Mouse (Mus musculus): ENCODE measurements at regions not wholly inside any gene's neighbourhood (a gene's known extent, or its start where the extent isn't known, plus 50 kb on each side); places are given as distances from the start of the nearest gene placed in this dataset.

DNA sequence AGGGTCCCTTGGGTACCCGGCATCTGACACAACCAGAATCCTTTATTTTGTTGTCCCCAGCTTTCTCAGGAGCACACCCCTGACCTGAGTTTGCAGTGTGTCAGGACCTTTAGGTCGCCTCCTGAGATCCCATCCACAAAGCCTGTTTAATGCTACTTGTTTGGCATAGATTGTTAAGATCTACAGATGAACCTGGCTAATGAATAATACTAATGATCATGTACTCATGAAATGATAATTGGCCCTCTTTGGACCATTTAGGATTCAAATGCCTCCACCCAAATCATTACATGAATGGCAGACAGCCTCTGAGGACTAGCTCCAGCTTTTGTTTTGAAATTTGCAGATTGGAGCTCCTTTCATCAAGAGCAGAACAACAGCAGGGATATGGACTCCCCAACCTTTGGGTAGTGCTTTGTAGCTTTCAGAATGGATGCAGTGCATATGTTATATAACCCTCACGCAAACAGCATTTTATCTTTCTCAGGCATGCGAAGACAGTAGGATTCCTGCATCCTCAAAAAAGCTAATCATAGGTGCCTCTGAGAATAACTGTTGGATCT, 400.1 kb downstream of the Ttll7 start:
- intact Hi-C loops (cut with DNase I) = no loop called here

DNA sequence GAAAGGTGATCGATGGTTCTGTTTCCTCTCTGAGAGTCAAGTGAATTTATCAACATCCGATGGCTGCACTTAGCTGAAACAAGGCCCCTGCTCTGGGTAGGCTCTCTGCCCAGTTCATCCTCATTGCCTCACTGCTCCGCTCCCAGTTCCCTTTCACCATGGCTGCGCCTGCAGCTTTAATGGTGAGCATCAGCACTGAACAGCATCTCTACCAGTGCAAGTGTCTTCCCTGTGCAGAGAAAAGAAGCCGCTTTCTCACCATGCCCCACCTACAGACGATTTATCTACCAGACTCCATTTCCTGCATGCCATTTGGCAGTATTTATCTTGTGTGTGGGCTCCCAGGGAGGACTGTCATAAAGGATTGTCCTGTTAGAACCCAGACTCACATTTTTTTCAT, 400.6 kb downstream of the Ttll7 start:
- intact Hi-C loops (cut with DNase I) = no loop called here
- DNase-seq = no peak

More for the DNA sequence above, 400.1 kb downstream of the Ttll7 start:
- no peak for DNase-seq

DNA sequence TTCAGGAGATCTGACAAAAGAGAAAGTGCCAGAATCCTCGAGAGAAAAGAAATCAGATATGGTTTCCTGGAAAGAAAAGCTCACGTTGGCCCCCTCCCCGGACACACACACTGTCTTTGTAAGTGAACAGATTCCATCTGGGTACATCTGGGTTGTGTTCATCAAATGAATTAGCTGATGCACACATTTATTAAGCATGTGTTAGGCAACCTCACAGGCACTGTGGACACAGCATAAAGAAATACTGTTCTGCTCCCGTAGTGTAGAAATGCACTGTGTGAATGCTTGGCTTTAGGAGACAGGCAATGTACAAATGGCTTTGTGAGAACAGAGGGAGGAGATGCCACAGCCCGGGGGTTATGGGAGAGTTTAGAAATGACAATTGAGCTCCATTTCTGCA, 402.3 kb downstream of the Ttll7 start:
- intact Hi-C loops (cut with DNase I) = no loop called here
- DNase-seq = no peak

DNA sequence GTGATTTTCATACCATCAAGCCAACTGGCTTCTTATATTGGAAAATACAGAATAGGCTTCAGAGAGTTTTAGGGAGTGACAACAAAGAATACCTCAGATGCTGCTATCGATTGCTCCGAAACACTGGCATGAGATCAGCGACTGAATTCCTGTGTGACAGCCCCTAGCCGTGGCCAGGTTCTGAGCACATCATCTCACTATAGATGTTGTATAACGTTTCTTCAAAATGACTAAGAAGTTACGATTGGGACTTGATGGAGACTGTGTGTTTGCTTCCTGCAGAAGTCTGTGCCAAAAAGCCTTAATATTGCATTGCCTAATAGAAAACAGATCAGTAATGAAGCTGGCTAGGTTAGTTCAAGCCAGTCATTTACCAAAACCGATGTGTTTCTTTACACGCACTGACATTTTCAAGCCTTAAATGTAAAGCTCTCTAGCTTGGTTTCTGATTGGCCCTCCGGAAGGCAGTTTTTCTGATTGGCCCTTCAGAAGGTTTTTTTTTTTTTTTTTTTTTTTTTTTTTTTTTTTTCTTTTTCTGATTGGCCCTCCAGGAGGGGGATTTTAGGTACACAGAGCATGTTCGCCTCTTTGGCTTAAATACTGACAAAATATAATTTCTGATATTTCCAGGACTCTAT, 408.9 kb downstream of the Ttll7 start:
- DNase-seq = no peak
- intact Hi-C loops (cut with DNase I) = no loop called here

DNA sequence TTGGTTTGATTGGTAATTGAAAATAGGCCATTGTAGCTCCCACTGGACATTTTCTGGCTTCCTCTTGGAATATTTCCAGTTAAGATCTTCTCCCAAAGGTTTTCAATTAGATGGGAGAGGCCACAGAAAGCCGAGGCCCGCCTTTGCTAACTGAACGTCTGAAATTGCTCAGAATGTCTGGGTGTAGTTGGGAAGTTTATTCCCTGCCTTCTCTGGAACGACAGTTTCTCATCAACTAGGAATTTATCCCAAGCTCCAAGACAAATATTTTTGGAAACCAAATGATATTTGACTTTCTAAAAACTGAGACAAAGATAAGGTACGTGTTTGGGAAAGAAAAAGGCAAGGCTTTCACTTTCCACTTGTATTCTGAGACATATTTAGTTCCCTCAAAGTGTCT, 414.4 kb downstream of the Ttll7 start:
- DNase-seq = peak in 1 of 2 experiments; percentile 14
- intact Hi-C loops (cut with DNase I) = no loop called here

DNA sequence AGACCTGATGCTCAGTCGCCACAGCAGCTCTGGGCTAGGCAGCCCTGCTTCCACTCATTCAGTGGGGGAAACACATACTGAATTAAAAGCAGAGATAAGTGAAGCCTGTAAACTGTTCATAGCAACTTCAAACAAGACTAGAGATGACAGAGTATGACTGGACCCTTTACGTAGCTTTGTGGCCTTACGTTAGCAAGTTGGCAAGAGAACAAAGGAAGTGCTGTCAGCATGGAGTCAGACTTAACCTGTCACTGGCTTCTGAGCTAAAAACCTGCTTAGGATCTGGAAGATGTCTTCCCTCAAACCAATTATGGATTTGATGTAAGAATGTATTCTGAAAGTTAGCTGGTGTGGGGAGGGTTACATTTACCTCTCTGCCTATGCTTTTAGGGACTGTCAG, 421.3 kb downstream of the Ttll7 start:
- intact Hi-C loops (cut with DNase I) = no loop called here
- no peak for DNase-seq

DNA sequence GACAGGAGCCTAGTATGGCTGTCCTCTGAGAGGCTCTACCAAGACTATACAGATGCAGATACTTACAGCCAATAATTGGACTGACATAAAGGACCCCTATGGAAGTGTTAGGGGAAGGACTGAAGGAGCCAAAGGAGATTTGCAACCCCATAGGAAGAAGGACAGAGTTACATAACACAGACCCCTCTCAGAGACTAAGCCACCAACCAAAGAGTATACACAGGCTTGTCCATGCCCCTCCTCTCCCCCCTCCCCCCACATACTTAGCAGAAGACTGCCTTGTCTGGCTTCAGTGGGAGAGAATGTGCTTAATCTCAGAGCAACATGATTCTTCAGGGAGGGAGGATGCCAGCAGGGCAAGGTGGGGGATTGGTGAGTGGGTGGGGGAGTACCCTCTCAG, 426.4 kb downstream of the Ttll7 start:
- intact Hi-C loops (cut with DNase I) = no loop called here
- no peak for DNase-seq

DNA sequence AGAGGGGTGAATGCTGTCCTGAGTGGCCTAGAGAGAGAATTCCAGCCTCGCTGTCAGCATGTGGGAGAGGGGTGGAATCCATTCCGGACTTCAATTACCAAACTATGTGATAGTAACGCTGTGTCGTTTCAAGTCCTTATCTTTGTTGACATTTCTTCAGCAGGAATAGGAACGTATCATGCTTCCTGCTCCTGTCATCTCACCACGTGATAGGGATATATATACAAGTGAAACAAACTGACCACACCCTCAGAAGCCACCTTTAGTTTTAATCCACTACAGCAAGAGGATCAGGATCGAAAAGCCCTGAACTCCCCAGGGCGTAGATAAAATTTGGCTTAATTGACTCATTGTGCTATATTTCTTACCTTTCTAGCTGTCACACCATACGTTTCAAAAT, 431.6 kb downstream of the Ttll7 start:
- intact Hi-C loops (cut with DNase I) = no loop called here
- DNase-seq = no peak

DNA sequence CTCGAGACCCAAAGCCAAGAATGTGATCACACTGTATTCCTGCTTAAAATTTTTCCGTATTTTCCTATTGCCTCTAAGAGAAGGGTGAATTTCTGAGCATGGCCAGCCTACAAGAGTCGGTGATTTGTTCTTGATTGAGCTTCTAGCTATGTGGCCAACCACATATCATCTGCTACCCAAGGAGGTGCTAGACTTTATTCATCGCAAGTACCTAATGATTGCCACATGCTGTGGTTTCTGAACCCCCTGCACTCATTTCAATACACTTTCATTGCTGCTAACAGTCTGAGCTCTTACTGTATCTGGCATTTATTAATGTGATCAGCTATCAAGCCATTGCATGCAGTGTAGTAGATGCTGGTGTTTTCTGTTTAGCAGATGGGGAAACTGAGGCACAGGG, 432.2 kb downstream of the Ttll7 start:
- intact Hi-C loops (cut with DNase I) = no loop called here
- DNase-seq = no peak

DNA sequence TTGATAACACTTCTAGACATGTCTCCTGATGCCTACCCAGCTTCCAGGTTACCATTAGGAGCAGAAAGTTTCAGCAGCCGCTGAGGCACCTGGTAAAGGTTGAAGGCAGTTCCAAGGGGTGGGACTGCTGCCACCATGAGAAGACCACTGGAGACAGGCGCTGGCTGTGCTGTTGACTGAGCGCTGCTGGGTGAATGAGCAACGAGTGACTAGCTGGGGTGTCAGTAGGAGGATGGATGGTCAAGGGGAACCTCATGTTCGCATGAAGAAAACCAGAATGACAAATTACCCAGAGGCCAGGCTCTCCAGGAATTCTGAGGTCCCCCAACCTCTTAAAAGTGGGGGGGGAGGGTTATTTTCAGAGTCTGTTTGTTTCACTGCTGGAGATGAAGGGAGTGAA, 433.3 kb downstream of the Ttll7 start:
- intact Hi-C loops (cut with DNase I) = no loop called here
- DNase-seq = no peak

DNA sequence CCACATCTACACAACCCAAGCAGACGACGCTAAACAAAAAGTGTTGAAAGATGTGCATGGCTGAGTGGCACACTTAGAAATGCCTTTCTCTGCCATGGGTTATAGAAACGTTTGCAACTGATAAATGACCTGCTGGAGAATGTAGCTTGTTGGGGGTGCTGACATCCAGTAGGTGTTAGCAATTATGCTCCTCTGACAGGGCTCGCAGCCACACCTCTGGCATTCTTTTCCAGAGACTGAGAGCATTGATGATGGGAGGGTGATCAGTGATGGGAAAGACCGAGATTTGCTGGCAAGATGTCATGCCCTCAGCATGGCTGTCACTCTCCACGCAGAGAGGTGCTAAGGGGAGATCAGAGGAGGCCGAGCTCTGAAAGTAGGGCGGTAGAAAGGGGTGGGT, 435.3 kb downstream of the Ttll7 start:
- no peak for DNase-seq
- intact Hi-C loops (cut with DNase I) = no loop called here

DNA sequence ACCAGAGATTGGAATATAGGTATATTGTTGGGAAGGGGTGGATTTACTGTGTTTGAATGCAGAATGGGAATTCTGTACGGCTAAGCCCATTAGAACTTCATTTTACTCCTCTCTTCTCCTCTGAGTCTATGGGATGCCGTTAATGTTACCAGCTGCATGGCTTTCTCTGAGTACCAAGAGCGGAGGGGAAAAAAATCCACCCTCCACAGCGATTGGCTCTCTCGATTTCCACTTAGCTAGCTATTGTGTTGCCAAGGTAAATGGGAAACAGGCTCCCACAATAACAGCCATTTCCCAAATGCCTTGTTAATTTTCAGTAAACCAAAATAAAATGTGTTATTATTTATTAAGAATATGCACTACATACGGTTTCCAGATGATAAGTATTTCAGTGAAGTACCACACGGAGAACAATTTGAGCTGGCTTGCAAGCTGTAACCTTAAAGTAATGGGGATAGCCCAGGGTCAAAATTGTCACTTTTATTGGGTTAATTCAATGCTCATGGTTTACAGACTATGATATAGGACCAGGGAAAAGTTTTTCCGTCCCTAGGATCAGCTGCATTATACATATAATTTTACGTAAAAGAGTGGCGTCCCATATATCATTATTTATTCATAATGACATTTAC, 439.6 kb downstream of the Ttll7 start:
- no peak for DNase-seq
- intact Hi-C loops (cut with DNase I) = no loop called here

DNA sequence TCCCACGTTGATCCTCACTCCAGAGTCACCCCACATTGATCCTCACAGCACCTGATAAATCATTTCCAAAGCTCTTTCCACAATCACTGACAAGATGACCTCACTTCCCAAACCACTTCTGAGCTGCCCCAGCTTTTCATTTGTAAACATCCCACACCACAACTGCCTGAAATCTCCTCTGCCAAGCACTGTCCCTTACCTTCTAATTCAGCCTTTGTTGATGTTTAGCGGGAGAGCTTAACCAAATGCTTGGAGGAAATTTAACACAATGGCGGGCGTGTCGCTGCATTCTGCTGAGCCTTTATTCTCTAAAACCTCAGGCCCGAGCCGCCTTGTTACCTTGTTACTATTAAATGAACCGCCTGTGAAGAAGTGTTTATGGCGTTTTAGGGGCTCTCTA, 445.9 kb downstream of the Ttll7 start:
- intact Hi-C loops (cut with DNase I) = no loop called here
- DNase-seq = no peak

DNA sequence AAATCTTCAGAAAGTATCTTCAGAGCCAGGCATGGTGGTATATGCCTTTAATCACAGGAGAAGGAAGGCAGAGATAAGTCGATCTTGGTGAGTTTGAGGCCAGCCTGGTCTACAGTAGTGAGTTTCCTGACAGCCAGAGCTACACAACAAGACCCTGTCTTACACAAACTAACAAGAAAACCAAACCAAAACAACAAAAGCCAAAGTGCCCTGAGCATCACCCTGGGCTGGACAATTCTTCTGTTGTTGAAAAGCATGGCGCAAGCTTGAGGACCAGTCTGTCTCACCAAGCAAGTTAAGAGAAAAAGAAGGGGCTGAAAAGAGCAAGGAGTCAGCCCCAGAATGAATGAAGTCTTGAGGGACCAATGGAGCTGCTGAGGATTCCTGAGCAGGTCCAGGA, 473.4 kb downstream of the Ttll7 start:
- intact Hi-C loops (cut with DNase I) = no loop called here
- DNase-seq = no peak

DNA sequence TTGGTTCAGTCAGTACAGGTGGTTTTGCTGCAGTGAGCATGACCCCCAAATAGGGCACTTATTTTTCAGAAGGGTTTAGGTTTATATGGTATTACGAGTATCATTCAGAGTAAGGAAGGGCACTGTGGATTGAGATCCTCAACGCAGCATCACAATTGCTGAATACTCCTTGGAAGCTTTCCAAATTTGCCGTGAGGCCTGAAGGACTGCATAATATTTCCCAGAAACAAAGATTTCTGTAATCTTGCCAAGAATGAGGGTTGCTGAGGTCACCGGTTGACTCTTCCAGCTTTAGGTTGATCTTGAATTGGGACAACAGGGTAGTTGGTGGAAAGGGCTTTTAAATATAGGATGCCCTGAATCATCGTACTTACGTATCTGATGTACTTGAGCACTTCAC, 482.1 kb downstream of the Ttll7 start:
- intact Hi-C loops (cut with DNase I) = no loop called here
- no peak for DNase-seq

DNA sequence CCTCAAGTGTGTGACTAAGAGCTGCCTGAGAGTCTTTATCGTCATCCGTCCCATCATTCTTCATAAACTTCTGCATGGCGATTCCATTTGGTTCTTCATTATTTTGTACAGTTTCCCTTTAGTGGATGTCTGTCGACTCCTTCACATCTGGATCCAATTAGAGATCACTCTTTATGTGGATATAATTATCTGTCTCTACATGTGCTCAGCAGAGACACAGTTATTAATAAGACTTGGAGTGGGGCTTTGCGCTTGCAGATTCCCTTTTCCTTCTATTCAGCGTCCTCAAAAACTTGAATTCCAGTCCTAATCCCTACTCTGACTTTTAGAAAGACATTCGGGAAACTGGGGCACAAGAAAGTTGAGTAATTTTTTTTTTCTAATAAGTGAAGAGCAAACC, 483.1 kb downstream of the Ttll7 start:
- intact Hi-C loops (cut with DNase I) = no loop called here

DNA sequence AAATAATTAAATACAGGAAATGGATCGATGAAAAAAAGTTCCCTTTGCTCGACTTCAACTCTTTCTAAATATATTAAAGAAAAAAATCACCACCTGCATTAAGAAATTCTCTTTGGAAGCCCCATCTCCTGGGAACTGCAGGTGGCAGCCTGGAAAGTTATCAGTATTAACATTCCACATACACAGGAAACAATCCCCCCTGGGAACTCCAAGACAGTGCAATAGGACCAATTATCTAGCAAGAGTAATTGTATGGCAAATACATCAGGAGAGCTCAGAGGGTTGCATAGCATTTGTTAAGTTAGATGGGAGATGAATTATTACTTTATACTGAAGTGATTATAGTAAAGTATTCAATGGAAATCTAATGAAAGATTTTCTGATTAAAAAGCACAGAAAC, 487.3 kb downstream of the Ttll7 start:
- intact Hi-C loops (cut with DNase I) = no loop called here
- DNase-seq = no peak

More for the DNA sequence above, 483.1 kb downstream of the Ttll7 start:
- DNase-seq = no peak

DNA sequence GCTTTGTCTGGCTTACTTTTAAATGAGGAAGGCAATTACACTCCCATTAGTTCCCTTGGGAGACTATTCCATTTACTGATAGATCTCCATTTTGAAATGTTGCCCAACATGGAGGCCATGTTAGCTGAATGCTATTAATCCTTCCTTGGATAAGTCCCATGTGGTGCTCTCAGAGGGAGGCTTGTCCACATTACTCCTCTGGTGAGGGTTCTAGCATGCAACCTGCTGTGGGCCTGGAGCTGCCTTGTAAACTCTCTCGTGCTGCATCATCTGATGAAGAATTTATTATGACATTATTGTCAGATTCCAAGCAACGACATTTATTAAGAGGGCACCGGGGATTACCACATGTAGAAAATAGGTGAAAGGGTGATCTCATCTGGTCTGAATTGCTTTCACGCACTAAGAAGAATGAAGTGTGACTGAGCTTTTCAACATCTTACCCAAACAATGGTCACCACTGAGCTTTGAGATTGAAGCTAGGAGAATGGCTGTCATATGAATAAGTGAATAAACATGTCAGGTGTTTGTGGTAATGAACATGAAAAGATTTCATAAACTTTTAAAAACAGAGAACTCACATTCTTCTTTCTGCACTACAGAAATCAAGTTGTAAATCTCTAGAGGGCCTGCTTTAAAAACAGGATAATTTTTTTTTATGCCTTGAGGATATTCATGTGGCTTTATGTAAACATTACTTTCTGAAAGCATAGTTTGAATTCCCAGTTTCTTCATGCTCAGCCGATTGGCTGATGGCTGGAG, 495.3 kb downstream of the Ttll7 start:
- no peak for DNase-seq
- intact Hi-C loops (cut with DNase I) = no loop called here

DNA sequence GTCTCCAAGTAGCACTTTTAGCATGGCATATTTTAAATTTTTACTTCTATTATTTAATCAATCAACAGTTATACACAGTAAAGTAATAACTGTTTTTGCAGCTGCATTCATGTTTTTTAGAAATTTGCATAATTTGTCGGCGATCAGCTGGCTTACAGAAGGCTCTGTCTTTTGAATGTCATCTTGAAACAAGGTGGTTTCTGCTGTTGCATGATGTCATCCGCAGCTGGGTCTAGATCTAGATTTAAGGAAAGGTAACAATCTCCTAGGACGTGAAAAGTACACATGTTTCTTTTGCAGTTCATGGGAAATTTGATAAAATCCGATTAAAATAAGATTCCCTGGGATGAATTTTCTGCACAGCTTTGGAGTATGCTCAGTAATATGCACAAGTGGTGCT, 534.9 kb downstream of the Ttll7 start:
- intact Hi-C loops (cut with DNase I) = no loop called here
- DNase-seq = no peak

DNA sequence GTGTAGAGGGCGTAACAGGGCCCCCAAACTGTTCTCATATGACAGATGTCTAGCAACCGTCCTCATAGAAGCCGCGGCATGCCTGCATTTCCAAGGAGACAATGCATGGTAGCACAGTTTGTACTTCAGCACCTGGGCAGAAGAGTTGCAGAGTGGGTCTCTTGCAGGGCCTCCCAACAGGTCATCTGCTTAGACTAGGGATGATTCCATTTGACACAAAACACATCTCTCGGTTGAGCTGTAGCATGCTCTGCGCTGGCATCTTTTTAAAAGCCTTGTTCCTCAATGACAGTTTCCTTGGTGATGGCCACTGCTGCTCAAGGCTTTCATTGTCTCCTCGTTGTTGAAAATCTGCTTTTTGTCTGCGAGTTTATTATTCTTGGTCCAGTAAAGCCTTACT, 546.1 kb downstream of the Ttll7 start:
- intact Hi-C loops (cut with DNase I) = no loop called here
- DNase-seq = no peak

DNA sequence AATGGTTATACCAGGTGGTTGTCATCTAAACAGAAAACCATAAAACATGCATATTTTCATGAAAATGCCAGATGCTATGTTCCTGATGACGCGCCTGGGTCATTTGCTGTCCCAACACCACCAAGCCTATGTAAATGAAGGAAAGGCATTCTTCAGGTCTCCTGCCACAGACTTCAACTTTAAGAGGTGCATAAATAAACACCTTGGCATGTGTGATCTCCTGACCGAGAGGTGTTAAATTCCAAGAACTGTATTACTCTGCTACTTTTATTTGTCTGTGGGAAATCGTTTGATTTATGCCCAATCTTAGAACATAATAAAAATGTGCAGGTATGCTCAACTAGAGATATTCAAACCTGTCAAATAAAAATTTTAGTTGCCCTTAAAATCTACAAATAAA, 560.1 kb downstream of the Ttll7 start:
- intact Hi-C loops (cut with DNase I) = no loop called here
- DNase-seq = no peak

DNA sequence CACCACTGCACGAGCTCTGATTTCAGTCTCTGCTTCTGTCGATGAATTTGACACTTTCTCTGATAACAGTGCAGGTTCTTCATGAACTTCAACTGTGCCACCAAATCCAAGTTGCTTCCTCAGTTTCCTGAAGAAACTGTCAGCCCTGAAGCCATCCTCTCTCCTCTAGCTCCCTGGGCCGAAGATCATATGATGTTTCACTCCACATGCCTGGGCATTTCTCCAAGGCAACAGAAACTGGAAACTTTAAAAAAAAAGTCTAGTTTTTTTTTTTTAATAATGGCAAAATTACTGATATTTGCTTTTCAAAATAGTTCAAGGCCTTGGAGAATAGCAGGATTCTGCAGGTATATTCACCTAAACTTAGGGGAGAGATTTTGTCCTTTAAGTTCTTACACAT, 564.8 kb downstream of the Ttll7 start:
- intact Hi-C loops (cut with DNase I) = no loop called here
- DNase-seq = no peak

Data from heart, postnatal 14 days (tissue).